In the genomic region with DNA sequence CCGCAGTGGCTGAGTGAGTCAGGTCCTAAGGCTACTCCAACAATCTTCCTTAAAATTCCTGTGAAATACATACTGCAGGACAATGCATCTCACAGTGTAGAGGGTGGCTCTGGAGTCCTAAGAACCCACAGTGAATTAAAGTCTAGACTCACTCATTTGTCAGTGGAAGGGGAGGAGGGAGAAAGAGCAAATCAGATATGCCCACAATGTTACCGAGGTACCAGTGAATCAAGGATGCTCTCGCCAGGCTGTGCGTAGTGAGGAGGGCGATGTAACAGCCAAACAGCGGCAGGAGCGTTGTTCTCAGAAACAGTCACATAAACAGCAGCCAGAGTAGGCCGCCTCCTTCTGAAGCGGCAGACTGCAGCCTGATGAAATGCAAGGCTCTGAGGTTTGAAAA, we compare ENCODE assay signal across 9 mouse cellular contexts.
DNase-seq lines count a peak whose midpoint lies in the region; ATAC-seq and TF ChIP-seq lines count a peak whose summit lies in the region.
"Had no signal": no experiment of that assay in that cellular context is flagged by ENCODE, and none has a peak within 500 bp of the region (broad histone marks: within the 10 kb centered on the region; RNA-seq: fewer than 3 reads in every experiment).

No protein-coding gene starts in this region.

- TF ChIP-seq CTCF in heart, adult 2 months (IDR thresholded peaks at IDR 0.05): no peak

- H3K4me3 ChIP-seq in limb, embryonic 11.5 days (ENCODE audit: low read depth, low read length): no peak overlapping the region
- no peak overlapping the region for H3K4me3 ChIP-seq in limb, embryonic 10.5 days
- no peak overlapping the region for H3K4me3 ChIP-seq in heart, adult 2 months
- H3K4me3 ChIP-seq: neural tube, embryonic 12.5 days had no signal

- no peaks in the 10 kb centered on the region for H3K36me3 ChIP-seq in limb, embryonic 11.5 days (ENCODE audit: control insufficient read depth, insufficient read depth, low read length)
- no peaks in the 10 kb centered on the region for H3K36me3 ChIP-seq in limb, embryonic 10.5 days
- H3K36me3 ChIP-seq in heart, adult 2 months (ENCODE audit: control insufficient read depth, insufficient read depth, low read length): no peaks in the 10 kb centered on the region
- H3K36me3 ChIP-seq: neural tube, embryonic 12.5 days had no signal

- no peaks in the 10 kb centered on the region for H3K9me3 ChIP-seq in limb, embryonic 11.5 days (ENCODE audit: control insufficient read depth, low read length)
- H3K9me3 ChIP-seq in limb, embryonic 10.5 days (replicated peaks): no peaks in the 10 kb centered on the region
- H3K9me3 ChIP-seq: neural tube, embryonic 12.5 days had no signal

- H3K27ac ChIP-seq in limb, embryonic 11.5 days (replicated peaks; ENCODE audit: low read depth, low read length): no peak overlapping the region
- no peak overlapping the region for H3K27ac ChIP-seq in limb, embryonic 10.5 days
- no peak overlapping the region for H3K27ac ChIP-seq in heart, adult 2 months
- H3K27ac ChIP-seq: neural tube, embryonic 12.5 days had no signal

- intact Hi-C loops in left cerebral cortex, postnatal 36 days (cut with DNase I): no loop called here
- intact Hi-C loops in heart, adult 2 months (cut with DNase I): no loop called here

- H3K4me2 ChIP-seq in limb, embryonic 11.5 days (ENCODE audit: low read depth, severe bottlenecking): no peak overlapping the region

- DNase-seq in limb, embryonic 11.5 days (ENCODE audit: low spot score): peak; percentile 23
- no peak for DNase-seq in limb, embryonic 10.5 days (ENCODE audit: low spot score)
- peak; percentile 31 to 47 for DNase-seq in frontal cortex, postnatal 14 days (ENCODE audit: low spot score in 2 of 2)
- DNase-seq in left cerebral cortex, postnatal 36 days (ENCODE audit: low spot score in 2 of 2): peak; percentile 50 to 56
- DNase-seq in right cerebral cortex, postnatal 36 days (ENCODE audit: low spot score in 2 of 2): peak; percentile 59 to 66
- no peak for DNase-seq in adipocyte (ENCODE audit: low spot score)
- no peak for DNase-seq in heart, adult 2 months

- no peak for ATAC-seq in limb, embryonic 11.5 days (ENCODE audit: insufficient number of reproducible peaks, low FRiP score, low TSS enrichment, low read depth)
- ATAC-seq in megakaryocyte, adult 5-6 weeks (ENCODE audit: poor library complexity, severe bottlenecking): no peak

- H3K4me1 ChIP-seq in limb, embryonic 11.5 days (ENCODE audit: control insufficient read depth, insufficient read depth, low read length): no peaks in the 10 kb centered on the region
- peaks cover 5% of the 10 kb centered on the region; the same call in 1 of the 2 replicates for H3K4me1 ChIP-seq in limb, embryonic 10.5 days
- no peaks in the 10 kb centered on the region for H3K4me1 ChIP-seq in heart, adult 2 months (ENCODE audit: control insufficient read depth, insufficient read depth, low read length)
- H3K4me1 ChIP-seq: neural tube, embryonic 12.5 days had no signal

- H3K9ac ChIP-seq in limb, embryonic 11.5 days (ENCODE audit: low read length): no peak overlapping the region
- no peak overlapping the region for H3K9ac ChIP-seq in heart, adult 2 months (ENCODE audit: low read depth, low read length)
- H3K9ac ChIP-seq: neural tube, embryonic 12.5 days had no signal

- no peak for TF ChIP-seq EP300 in heart, adult 2 months (IDR thresholded peaks at IDR 0.05; ENCODE audit: insufficient read depth, low read depth, low read length)

- H3K27me3 ChIP-seq in limb, embryonic 11.5 days (ENCODE audit: control insufficient read depth, insufficient read depth, low read length): no peaks in the 10 kb centered on the region
- H3K27me3 ChIP-seq in limb, embryonic 10.5 days (ENCODE audit: low read depth, poor library complexity, severe bottlenecking): no peaks in the 10 kb centered on the region
- no peaks in the 10 kb centered on the region for H3K27me3 ChIP-seq in heart, adult 2 months (ENCODE audit: control insufficient read depth, insufficient read depth, low read length)
- H3K27me3 ChIP-seq: neural tube, embryonic 12.5 days had no signal

- H3K79me2 ChIP-seq in heart, adult 2 months (replicated peaks; ENCODE audit: control insufficient read depth, insufficient read depth, low read length): no peaks in the 10 kb centered on the region

- WGBS in limb, embryonic 11.5 days: 51% methylated on average over 9 of the region's 9 CpGs
- 57% methylated on average over 9 of the region's 9 CpGs for WGBS in limb, embryonic 10.5 days
- WGBS in heart, adult 2 months: 62% methylated on average over 9 of the region's 9 CpGs

- no peak for TF ChIP-seq POLR2A in heart, adult 2 months (IDR thresholded peaks at IDR 0.05; ENCODE audit: insufficient read depth, low read depth, low read length)

Comparison
In these comparisons a context has a peak if more than half of its experiments do, and no peak if none do; other contexts are left out.
1. DNase-seq: peak in limb, embryonic 11.5 days (single experiment), frontal cortex, postnatal 14 days (2 of 2), left cerebral cortex, postnatal 36 days (2 of 2) and right cerebral cortex, postnatal 36 days (2 of 2); none in limb, embryonic 10.5 days (single experiment), adipocyte (single experiment) and heart, adult 2 months (0 of 2).